Mouse (Mus musculus): ENCODE measurements at regions not wholly inside any gene's neighbourhood (a gene's known extent, or its start where the extent isn't known, plus 50 kb on each side); places are given as distances from the start of the nearest gene placed in this dataset.

GRCm38 (mm10) chr10:57090131-57090530, 396.1 kb upstream of the Hsf2 start:
- H3K4me1 ChIP-seq (ENCODE audit: control insufficient read depth, insufficient read depth, low read length), result no peaks in the 10 kb centered on the region
- H3K4me3 ChIP-seq (ENCODE audit: low read depth, low read length), result no peak overlapping the region
- H3K9me3 ChIP-seq (replicated peaks; ENCODE audit: control insufficient read depth, insufficient read depth, low read length, poor library complexity, severe bottlenecking), result no peaks in the 10 kb centered on the region
- H3K27ac ChIP-seq (ENCODE audit: insufficient read depth, low read length), result no peak overlapping the region
- H3K27me3 ChIP-seq (ENCODE audit: control insufficient read depth, insufficient read depth, low read length, poor library complexity, severe bottlenecking), result no peaks in the 10 kb centered on the region
- H3K36me3 ChIP-seq (ENCODE audit: control insufficient read depth, insufficient read depth, low read length, poor library complexity, severe bottlenecking), result no peaks in the 10 kb centered on the region
- TF ChIP-seq CTCF (IDR thresholded peaks at IDR 0.05; ENCODE audit: low read depth, low read length), result no peak
- TF ChIP-seq POLR2A (IDR thresholded peaks at IDR 0.05; ENCODE audit: insufficient read depth, low read length), result no peak
- no peak for TF ChIP-seq EP300 (IDR thresholded peaks at IDR 0.05; ENCODE audit: insufficient read depth, low read depth, low read length)
- H3K9ac ChIP-seq (ENCODE audit: low read depth, poor library complexity, severe bottlenecking), result no peak overlapping the region

DNA sequence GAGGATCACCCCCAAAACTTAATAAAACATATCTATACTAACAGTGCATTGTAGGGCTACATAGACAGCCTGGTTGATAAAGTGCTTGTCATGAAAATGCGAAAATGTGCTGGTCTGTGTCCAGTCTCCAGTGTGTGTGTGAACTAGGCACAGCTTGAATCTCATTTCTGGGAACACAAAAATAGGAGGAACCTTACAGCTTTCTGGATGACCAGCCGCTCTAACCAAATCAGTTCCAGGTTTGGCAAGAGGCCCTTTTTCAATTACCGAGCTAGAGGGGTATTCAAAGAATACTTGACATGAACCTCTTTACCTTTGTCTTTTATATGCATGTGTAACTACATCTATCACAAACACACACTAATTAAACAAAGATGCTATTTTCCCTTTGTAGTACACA, 390.3 kb upstream of the Hsf2 start:
- Histone ChIP-seq H3K27me3 (ENCODE audit: control insufficient read depth, insufficient read depth, low read length, poor library complexity, severe bottlenecking) (no peaks in the 10 kb centered on the region), H3K4me3 (ENCODE audit: low read depth, low read length) (no peak overlapping the region), H3K27ac (ENCODE audit: insufficient read depth, low read length) (no peak overlapping the region), H3K9me3 (replicated peaks; ENCODE audit: control insufficient read depth, insufficient read depth, low read length, poor library complexity, severe bottlenecking) (no peaks in the 10 kb centered on the region), H3K36me3 (ENCODE audit: control insufficient read depth, insufficient read depth, low read length, poor library complexity, severe bottlenecking) (no peaks in the 10 kb centered on the region), H3K9ac (ENCODE audit: low read depth, poor library complexity, severe bottlenecking) (no peak overlapping the region), H3K4me1 (ENCODE audit: control insufficient read depth, insufficient read depth, low read length) (no peaks in the 10 kb centered on the region)
- TF ChIP-seq POLR2A (IDR thresholded peaks at IDR 0.05; ENCODE audit: insufficient read depth, low read length), result no peak
- no peak for TF ChIP-seq EP300 (IDR thresholded peaks at IDR 0.05; ENCODE audit: insufficient read depth, low read depth, low read length)
- no peak for TF ChIP-seq CTCF (IDR thresholded peaks at IDR 0.05; ENCODE audit: low read depth, low read length)

DNA sequence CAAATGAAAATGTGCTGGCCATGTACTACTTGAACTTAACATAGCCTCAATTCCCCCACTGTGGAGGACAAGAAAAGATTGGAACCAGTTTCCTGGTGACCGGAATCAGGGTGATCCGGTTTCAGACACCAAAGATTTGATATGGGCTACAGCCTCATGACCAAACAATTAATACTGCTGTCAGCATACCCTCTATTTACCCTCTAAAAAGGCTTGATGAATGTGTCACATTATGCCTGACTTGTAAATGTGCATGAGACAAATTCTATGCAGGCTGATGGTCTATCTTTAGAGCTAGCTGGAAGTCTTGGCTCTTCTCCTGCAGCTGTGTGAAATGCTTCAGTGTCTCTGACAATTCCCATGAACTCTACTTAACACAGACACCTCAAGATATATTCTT, 372.8 kb upstream of the Hsf2 start:
- H3K4me1 ChIP-seq (ENCODE audit: control insufficient read depth, insufficient read depth, low read length), result no peaks in the 10 kb centered on the region
- no peaks in the 10 kb centered on the region for H3K9me3 ChIP-seq (replicated peaks; ENCODE audit: control insufficient read depth, insufficient read depth, low read length, poor library complexity, severe bottlenecking)
- H3K27ac ChIP-seq (ENCODE audit: insufficient read depth, low read length), result no peak overlapping the region

DNA sequence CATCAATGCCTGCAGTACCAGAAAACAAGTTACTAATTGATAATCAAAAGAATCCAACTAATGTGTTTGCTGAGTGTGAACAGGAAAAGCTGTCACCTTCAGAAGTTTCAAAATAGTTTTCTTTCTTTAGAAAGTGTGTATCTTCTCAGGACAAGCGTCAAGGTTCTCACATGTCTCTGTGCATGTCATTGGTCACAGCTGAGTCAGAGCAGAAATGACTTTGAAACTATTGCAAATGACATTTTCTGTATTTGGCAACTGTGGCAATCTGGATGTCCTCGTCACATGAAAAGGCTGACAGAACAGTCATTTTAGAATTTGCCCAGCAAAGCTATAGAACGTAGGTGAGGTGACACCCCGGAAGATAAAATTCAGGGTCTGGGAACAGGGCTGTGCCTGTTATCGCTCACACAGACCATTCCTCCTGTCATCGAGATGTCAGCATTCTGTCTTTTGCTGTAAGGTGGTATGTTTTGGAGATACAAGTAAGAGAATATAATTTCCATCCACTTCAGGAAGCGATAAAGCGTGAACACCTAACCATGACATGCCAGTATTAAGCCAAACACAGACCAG, 371.4 kb upstream of the Hsf2 start:
- no peak overlapping the region for H3K27ac ChIP-seq (ENCODE audit: insufficient read depth, low read length)
- no peaks in the 10 kb centered on the region for H3K9me3 ChIP-seq (replicated peaks; ENCODE audit: control insufficient read depth, insufficient read depth, low read length, poor library complexity, severe bottlenecking)
- TF ChIP-seq CTCF (IDR thresholded peaks at IDR 0.05; ENCODE audit: low read depth, low read length) (no peak), EP300 (IDR thresholded peaks at IDR 0.05; ENCODE audit: insufficient read depth, low read depth, low read length) (no peak), POLR2A (IDR thresholded peaks at IDR 0.05; ENCODE audit: insufficient read depth, low read length) (no peak)
- no peaks in the 10 kb centered on the region for H3K27me3 ChIP-seq (ENCODE audit: control insufficient read depth, insufficient read depth, low read length, poor library complexity, severe bottlenecking)
- H3K4me3 ChIP-seq (ENCODE audit: low read depth, low read length), result no peak overlapping the region
- H3K36me3 ChIP-seq (ENCODE audit: control insufficient read depth, insufficient read depth, low read length, poor library complexity, severe bottlenecking), result no peaks in the 10 kb centered on the region
- no peak overlapping the region for H3K9ac ChIP-seq (ENCODE audit: low read depth, poor library complexity, severe bottlenecking)
- no peaks in the 10 kb centered on the region for H3K4me1 ChIP-seq (ENCODE audit: control insufficient read depth, insufficient read depth, low read length)

More for the DNA sequence above, 372.8 kb upstream of the Hsf2 start:
- H3K9ac ChIP-seq (ENCODE audit: low read depth, poor library complexity, severe bottlenecking), result no peak overlapping the region
- TF ChIP-seq EP300 (IDR thresholded peaks at IDR 0.05; ENCODE audit: insufficient read depth, low read depth, low read length) (no peak), CTCF (IDR thresholded peaks at IDR 0.05; ENCODE audit: low read depth, low read length) (no peak), POLR2A (IDR thresholded peaks at IDR 0.05; ENCODE audit: insufficient read depth, low read length) (no peak)
- H3K36me3 ChIP-seq (ENCODE audit: control insufficient read depth, insufficient read depth, low read length, poor library complexity, severe bottlenecking), result no peaks in the 10 kb centered on the region
- no peak overlapping the region for H3K4me3 ChIP-seq (ENCODE audit: low read depth, low read length)
- no peaks in the 10 kb centered on the region for H3K27me3 ChIP-seq (ENCODE audit: control insufficient read depth, insufficient read depth, low read length, poor library complexity, severe bottlenecking)

- Histone ChIP-seq H3K27me3 (ENCODE audit: control insufficient read depth, insufficient read depth, low read length, poor library complexity, severe bottlenecking) (no peaks in the 10 kb centered on the region; the same call in 1 of the 2 replicates), H3K9ac (ENCODE audit: low read depth, poor library complexity, severe bottlenecking) (no peak overlapping the region), H3K4me1 (ENCODE audit: control insufficient read depth, insufficient read depth, low read length) (no peaks in the 10 kb centered on the region), H3K27ac (ENCODE audit: insufficient read depth, low read length) (no peak overlapping the region), H3K9me3 (replicated peaks; ENCODE audit: control insufficient read depth, insufficient read depth, low read length, poor library complexity, severe bottlenecking) (no peaks in the 10 kb centered on the region), H3K4me3 (ENCODE audit: low read depth, low read length) (no peak overlapping the region), H3K36me3 (ENCODE audit: control insufficient read depth, insufficient read depth, low read length, poor library complexity, severe bottlenecking) (no peaks in the 10 kb centered on the region)
- no peak for TF ChIP-seq CTCF (IDR thresholded peaks at IDR 0.05; ENCODE audit: low read depth, low read length)
- TF ChIP-seq EP300 (IDR thresholded peaks at IDR 0.05; ENCODE audit: insufficient read depth, low read depth, low read length), result no peak
- no peak for TF ChIP-seq POLR2A (IDR thresholded peaks at IDR 0.05; ENCODE audit: insufficient read depth, low read length)
Measured at GRCm38 (mm10) chr10:57121514-57121913, 364.7 kb upstream of the Hsf2 start.

GRCm38 (mm10) chr10:57127185-57127584, 359.0 kb upstream of the Hsf2 start:
- no peak for TF ChIP-seq POLR2A (IDR thresholded peaks at IDR 0.05; ENCODE audit: insufficient read depth, low read length)
- no peak for TF ChIP-seq EP300 (IDR thresholded peaks at IDR 0.05; ENCODE audit: insufficient read depth, low read depth, low read length)
- no peak for TF ChIP-seq CTCF (IDR thresholded peaks at IDR 0.05; ENCODE audit: low read depth, low read length)
- H3K36me3 ChIP-seq (ENCODE audit: control insufficient read depth, insufficient read depth, low read length, poor library complexity, severe bottlenecking), result no peaks in the 10 kb centered on the region
- no peak overlapping the region for H3K9ac ChIP-seq (ENCODE audit: low read depth, poor library complexity, severe bottlenecking)
- no peaks in the 10 kb centered on the region for H3K27me3 ChIP-seq (ENCODE audit: control insufficient read depth, insufficient read depth, low read length, poor library complexity, severe bottlenecking)
- H3K9me3 ChIP-seq (replicated peaks; ENCODE audit: control insufficient read depth, insufficient read depth, low read length, poor library complexity, severe bottlenecking), result no peaks in the 10 kb centered on the region
- H3K4me1 ChIP-seq (ENCODE audit: control insufficient read depth, insufficient read depth, low read length), result no peaks in the 10 kb centered on the region
- H3K27ac ChIP-seq (ENCODE audit: insufficient read depth, low read length), result no peak overlapping the region
- no peak overlapping the region for H3K4me3 ChIP-seq (ENCODE audit: low read depth, low read length)

Measured in ES-Bruce4 (cell line).